Mouse (Mus musculus) MEL (cell line): Measurements from ENCODE around the gene Mns1. TPM values are rescaled to one million over a fixed set of nuclear protein-coding genes. Genes with fewer than 3 reads are reported as not detected.

ENCODE experiments used
- DNase-seq: peaks from one replicate; pipeline ENCODE4 v3.0.0; 2011; ENCODE audit warnings: low read depth, low spot score
- H3K27ac ChIP-seq: 2 replicates; pipeline ENCODE4 v1.5.1; 2012; ENCODE audit warnings: low read depth, mild to moderate bottlenecking, control low read depth, low read length, moderate library complexity; ENCODE audit not compliant: control insufficient read depth
- H3K27me3 ChIP-seq, 2 experiments: fragments of 150-350 bp in 1 of 2; sonication (generic) in 1 of 2; 2 replicates each; pipeline ENCODE4 v1.6.1; 2012; ENCODE audit warnings: low read length in 2 of 2, mild to moderate bottlenecking in 2 of 2, improper control_type of control experiment in 1 of 2, moderate library complexity in 1 of 2; ENCODE audit not compliant: insufficient read depth in 2 of 2, control insufficient read depth in 1 of 2
- H3K36me3 ChIP-seq, 2 experiments: 2 replicates each; pipeline ENCODE4 v1.6.1; 2012 to 2014; ENCODE audit warnings: low read length in 2 of 2, improper control_type of control experiment in 1 of 2, inconsistent platforms in 1 of 2, mild to moderate bottlenecking in 1 of 2; ENCODE audit not compliant: insufficient read depth in 2 of 2, control insufficient read depth in 1 of 2
- H3K4me1 ChIP-seq, 2 experiments: fragments of 150-350 bp in 1 of 2; sonication (generic) in 1 of 2; 2 replicates each; pipeline ENCODE4 v1.6.1; 2012; ENCODE audit warnings: low read length in 2 of 2, improper control_type of control experiment in 1 of 2, mild to moderate bottlenecking in 1 of 2; ENCODE audit not compliant: insufficient read depth in 2 of 2, control insufficient read depth in 1 of 2
- H3K4me3 ChIP-seq, 2 experiments: fragments of 150-350 bp in 1 of 2; sonication (generic) in 1 of 2; 2 replicates each; pipeline ENCODE4 v1.5.1; 2012; ENCODE audit warnings: low read depth in 2 of 2, low read length in 2 of 2, mild to moderate bottlenecking in 2 of 2, moderate library complexity in 2 of 2, control low read depth in 1 of 2, improper control_type of control experiment in 1 of 2; ENCODE audit not compliant: control insufficient read depth in 1 of 2, insufficient read depth in 1 of 2
- H3K79me2 ChIP-seq: 2 replicates; pipeline ENCODE4 v1.6.1; 2012; ENCODE audit warnings: mild to moderate bottlenecking, low read length, moderate library complexity; ENCODE audit not compliant: control insufficient read depth, poor library complexity, insufficient read depth
- H3K9ac ChIP-seq: 2 replicates; pipeline ENCODE4 v1.6.1; 2012; ENCODE audit warnings: low read depth, mild to moderate bottlenecking, control low read depth, low read length, moderate library complexity; ENCODE audit not compliant: control insufficient read depth, poor library complexity, severe bottlenecking
- H3K9me3 ChIP-seq: fragments of 150-350 bp; sonication (generic); replicated peaks from 2 replicates; pipeline ENCODE4 v1.6.1; 2012; ENCODE audit warnings: mild to moderate bottlenecking, low read length, improper control_type of control experiment, moderate library complexity; ENCODE audit not compliant: insufficient read depth
- BHLHE40 ChIP-seq: IDR thresholded peaks from 2 replicates; pipeline ENCODE4 v1.6.1; 2012; ENCODE audit warnings: low read depth, mild to moderate bottlenecking, inconsistent platforms, low read length, improper control_type of control experiment, borderline replicate concordance
- CHD1 ChIP-seq: IDR thresholded peaks from 2 replicates; pipeline ENCODE4 v1.6.1; 2012; ENCODE audit warnings: low read depth, mild to moderate bottlenecking, inconsistent platforms, low read length, improper control_type of control experiment
- CHD2 ChIP-seq: IDR thresholded peaks from 2 replicates; pipeline ENCODE4 v1.6.1; 2011; ENCODE audit warnings: low read length, improper control_type of control experiment
- EP300 ChIP-seq, 2 experiments: IDR thresholded peaks; 2 replicates each; pipeline ENCODE4 v1.6.1; 2011; ENCODE audit warnings: improper control_type of control experiment in 2 of 2, low read length in 2 of 2, low read depth in 1 of 2, mild to moderate bottlenecking in 1 of 2
- GATA1 ChIP-seq: IDR thresholded peaks from 2 replicates; pipeline ENCODE4 v1.6.1; 2011; ENCODE audit warnings: low read depth, low read length, improper control_type of control experiment
- JUND ChIP-seq: IDR thresholded peaks from 2 replicates; pipeline ENCODE4 v1.6.1; 2011; ENCODE audit warnings: low read depth, mild to moderate bottlenecking, improper control_type of control experiment, low read length
- MAX ChIP-seq: IDR thresholded peaks from 2 replicates; pipeline ENCODE4 v1.6.1; 2011; ENCODE audit warnings: low read length, improper control_type of control experiment
- MYC ChIP-seq: IDR thresholded peaks from 2 replicates; pipeline ENCODE4 v1.6.1; 2011; ENCODE audit warnings: low read depth, mild to moderate bottlenecking, low read length, improper control_type of control experiment, moderate library complexity
- NRF1 ChIP-seq: IDR thresholded peaks from 2 replicates; pipeline ENCODE4 v1.6.1; 2014; ENCODE audit warnings: low read depth, mild to moderate bottlenecking, inconsistent platforms, low read length, improper control_type of control experiment, moderate library complexity; ENCODE audit not compliant: poor library complexity, insufficient read depth, severe bottlenecking
- RAD21 ChIP-seq: IDR thresholded peaks from 2 replicates; pipeline ENCODE4 v1.6.1; 2011; ENCODE audit warnings: mild to moderate bottlenecking, low read depth, low read length, improper control_type of control experiment
- RCOR1 ChIP-seq: IDR thresholded peaks from 2 replicates; pipeline ENCODE4 v1.6.1; 2012; ENCODE audit warnings: low read depth, mild to moderate bottlenecking, inconsistent platforms, low read length, improper control_type of control experiment
- SMC3 ChIP-seq: IDR thresholded peaks from 2 replicates; pipeline ENCODE4 v1.6.1; 2011; ENCODE audit warnings: low read depth, low read length, improper control_type of control experiment
- TCF12 ChIP-seq: IDR thresholded peaks from 2 replicates; pipeline ENCODE4 v1.6.1; 2014; ENCODE audit warnings: low read depth, mild to moderate bottlenecking, inconsistent platforms, low read length, improper control_type of control experiment, moderate library complexity
- USF2 ChIP-seq, 2 experiments: IDR thresholded peaks; 2 replicates each; pipeline ENCODE4 v1.6.1; 2011 to 2012; ENCODE audit warnings: improper control_type of control experiment in 2 of 2, low read length in 2 of 2, borderline replicate concordance in 1 of 2, inconsistent platforms in 1 of 2, low read depth in 1 of 2, mild to moderate bottlenecking in 1 of 2; ENCODE audit not compliant: insufficient read depth in 1 of 2
- ZMIZ1 ChIP-seq: IDR thresholded peaks from 2 replicates; pipeline ENCODE4 v1.6.1; 2012; ENCODE audit warnings: low read depth, mild to moderate bottlenecking, inconsistent platforms, low read length, improper control_type of control experiment, moderate library complexity
- ZNF384 ChIP-seq: IDR thresholded peaks from 2 replicates; pipeline ENCODE4 v1.6.1; 2012; ENCODE audit warnings: low read depth, mild to moderate bottlenecking, inconsistent platforms, low read length, improper control_type of control experiment
- polyA plus RNA-seq, 2 experiments: library from polyadenylated mRNA; stranded (reverse) in 1 of 2; unstranded in 1 of 2; fragments of >175 nt in 1 of 2; fragments of >200 nt in 1 of 2; gene quantifications; 2 replicates each; pipeline versions ENCODE4 v1.2.1 to v1.2.4; 2012; ENCODE audit warnings: low replicate concordance in 2 of 2, low read depth in 1 of 2; ENCODE audit not compliant: insufficient read length in 2 of 2, insufficient read depth in 1 of 2, missing spikeins in 1 of 2
- total RNA-seq: library from RNA; depleted of rRNA; stranded (reverse); fragments of 300-350 nt; gene quantifications from 2 replicates; pipeline ENCODE4 v1.2.3, GENCODE M21; 2012

Gene Mns1
- total and polyA plus RNA-seq, 3 experiments, result 54.0 to 54.8 TPM; not detected in 1

DNA sequence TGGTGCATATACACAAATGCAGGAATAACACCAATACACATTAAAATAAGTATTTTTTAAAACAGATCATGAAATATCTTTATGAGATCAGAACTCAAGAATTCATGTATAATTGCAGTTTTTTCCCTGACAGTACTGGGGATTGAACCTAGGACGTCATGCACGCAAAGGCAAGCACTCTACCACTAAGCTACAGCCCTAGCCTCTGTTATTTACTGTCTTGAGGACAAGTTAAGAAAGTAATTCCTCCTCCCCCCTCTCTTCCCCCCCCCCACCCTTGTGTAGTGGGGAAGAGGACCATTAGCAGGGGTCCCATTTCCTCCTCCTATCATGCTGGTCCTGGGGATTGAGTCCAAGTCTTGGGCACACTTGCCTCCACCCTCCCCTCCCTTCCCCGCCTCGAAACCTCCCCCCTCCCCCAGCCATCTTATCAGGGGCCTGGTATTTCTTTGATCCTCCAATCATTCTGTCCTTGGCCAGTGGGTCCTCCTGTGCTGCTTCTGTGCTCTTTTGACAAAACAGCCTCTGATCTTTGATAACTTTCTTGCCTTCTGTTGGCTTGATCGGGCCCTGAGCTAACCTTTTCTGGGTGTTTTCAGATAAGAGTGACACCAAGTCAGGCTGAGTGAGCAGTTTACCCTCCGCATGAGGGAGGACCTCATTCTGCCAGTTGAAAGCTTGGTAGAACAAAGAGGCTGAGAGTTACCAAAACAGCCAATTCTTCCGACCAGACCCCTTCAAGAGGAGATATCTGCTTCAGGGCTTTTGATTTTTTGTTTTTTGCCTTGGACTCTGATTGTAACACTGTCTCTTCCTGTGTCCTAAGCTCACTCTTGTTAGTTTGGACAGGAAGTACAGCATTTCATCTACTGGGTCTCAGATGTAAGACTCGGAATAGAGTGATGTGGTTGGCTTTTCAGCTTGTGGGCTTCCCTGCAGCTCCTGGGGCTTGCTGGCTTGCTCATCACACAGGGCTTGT lies 3.4 kb downstream of the Mns1 start (continued):
- TF ChIP-seq RCOR1 (peak; percentile 41; the same call in 1 of the 2 replicates), MYC (no peak; the same call in 1 of the 2 replicates), CHD1 (no peak), JUND (no peak), CHD2 (peak; percentile 40; the same call in 1 of the 2 replicates), NRF1 (no peak), ZMIZ1 (peak; percentile 64; the same call in 1 of the 2 replicates)
- TF ChIP-seq, all 39 proteins: peak for 15

DNA sequence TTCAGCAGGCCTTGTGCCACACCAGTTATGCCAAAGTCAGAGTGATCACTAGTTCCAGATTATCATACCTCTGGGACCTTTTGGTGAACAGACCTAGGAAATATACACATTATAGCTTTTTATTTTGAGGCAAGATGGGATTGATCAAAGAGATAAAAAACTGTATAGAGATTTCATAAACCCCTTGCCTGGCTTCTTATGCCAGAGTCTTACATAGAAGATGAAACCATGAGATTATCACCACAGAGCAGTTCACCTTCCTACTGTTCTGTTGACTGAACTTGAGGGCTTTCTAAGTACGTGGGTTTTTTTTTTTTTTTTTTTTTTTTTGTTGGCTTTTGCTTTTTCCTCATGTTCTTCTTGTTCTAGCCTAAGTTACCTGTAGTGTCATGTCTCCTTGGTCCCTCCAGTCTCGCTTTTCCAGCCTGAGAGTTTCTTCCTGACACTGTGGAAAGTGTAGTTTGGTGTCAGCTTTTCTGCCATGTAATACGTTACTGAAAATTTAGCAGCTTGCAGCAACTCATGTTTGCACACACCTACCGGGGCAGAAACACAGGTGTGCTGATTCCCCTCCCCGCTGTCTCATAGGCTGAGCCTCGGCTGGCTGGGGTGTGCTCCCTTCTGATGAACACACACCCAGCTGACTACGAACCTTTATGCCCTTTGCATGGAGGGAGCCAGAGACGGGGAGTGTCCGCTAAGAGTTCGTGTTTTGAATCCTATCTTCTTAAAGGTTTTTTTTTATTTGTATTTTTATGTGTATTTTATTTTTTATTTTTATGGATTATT lies 4.3 kb downstream of the Mns1 start:
- H3K9ac ChIP-seq, result peak overlapping the region; percentile 56
- H3K27ac ChIP-seq, result peak overlapping the region; percentile 91
- peak; percentile 87 for TF ChIP-seq ZNF384
- TF ChIP-seq MYC, result no peak
- peak; percentile 51; the same call in 1 of the 2 replicates for TF ChIP-seq BHLHE40
- peak; percentile 39 to 56; a peak in 3 of 4 replicates for TF ChIP-seq EP300 (IDR thresholded peaks at IDR 0.05; ENCODE audit: low read depth in 1 of 2, low read length in 2 of 2)
- TF ChIP-seq GATA1, result 0 out of 2 replicates have a peak, but pooled peaks have one; percentile 10
- TF ChIP-seq SMC3, result no peak
- TF ChIP-seq USF2 (IDR thresholded peaks at IDR 0.05; ENCODE audit: borderline replicate concordance in 1 of 2, insufficient read depth in 1 of 2, low read depth in 1 of 2, low read length in 2 of 2), result 0 out of 4 replicates have a peak, but pooled peaks of 1 of the 2 experiments have one; percentile 7
- TF ChIP-seq TCF12, result peak; percentile 50
- TF ChIP-seq MAX, result 0 out of 2 replicates have a peak, but pooled peaks have one; percentile 28
- no peak for TF ChIP-seq RAD21
- TF ChIP-seq, all 39 proteins: peak for 7
- DNase-seq, result no peak
- Histone ChIP-seq H3K27me3 (no peaks in the 10 kb centered on the region), H3K36me3 (peaks cover 12 to 33% of the 10 kb centered on the region in 2 experiments), H3K4me1 (peaks cover 12 to 13% of the 10 kb centered on the region in 2 experiments), H3K9me3 (no peaks in the 10 kb centered on the region), H3K79me2 (peaks cover 17% of the 10 kb centered on the region), H3K4me3 (peak overlapping the region; percentile 27 to 39)
